Mouse (Mus musculus) myocyte (in vitro differentiated cells): Measurements from ENCODE around the gene Pdrg1.

Source experiments
- CEBPB ChIP-seq: IDR thresholded peaks from 2 replicates; pipeline ENCODE4 v1.6.1; 2011; ENCODE audit warnings: mild to moderate bottlenecking, moderate library complexity; ENCODE audit not compliant: poor library complexity, insufficient read depth, severe bottlenecking
- E2F4 ChIP-seq: IDR thresholded peaks from one replicate; pipeline ENCODE4 v1.6.1; 2011; ENCODE audit warnings: mild to moderate bottlenecking, control low read depth, moderate library complexity; ENCODE audit not compliant: insufficient read depth
- MAX ChIP-seq: IDR thresholded peaks from one replicate; pipeline ENCODE4 v1.6.1; 2011; ENCODE audit warnings: low read depth, mild to moderate bottlenecking, control low read depth
- MYOD1 ChIP-seq, 3 experiments: IDR thresholded peaks; one replicate each; pipeline ENCODE4 v1.6.1; 2011; ENCODE audit warnings: control low read depth in 2 of 3, low read depth in 2 of 3, mild to moderate bottlenecking in 2 of 3, moderate library complexity in 1 of 3; ENCODE audit not compliant: insufficient read length in 2 of 3, control insufficient read depth in 1 of 3
- MYOG ChIP-seq, 3 experiments: IDR thresholded peaks; one replicate each; pipeline ENCODE4 v1.6.1; 2011; ENCODE audit warnings: control low read depth in 2 of 3, low read depth in 2 of 3, mild to moderate bottlenecking in 2 of 3; ENCODE audit not compliant: insufficient read length in 2 of 3, control insufficient read depth in 1 of 3, insufficient read depth in 1 of 3
- POLR2A ChIP-seq: IDR thresholded peaks from one replicate; pipeline ENCODE4 v1.6.1; 2011; ENCODE audit warnings: low read depth, mild to moderate bottlenecking, control low read depth, moderate library complexity; ENCODE audit not compliant: insufficient read length
- POLR2AphosphoS2 ChIP-seq: IDR thresholded peaks from one replicate; pipeline ENCODE4 v1.6.1; 2011; ENCODE audit warnings: low read depth, control low read depth; ENCODE audit not compliant: insufficient read length
- TCF12 ChIP-seq: IDR thresholded peaks from one replicate; pipeline ENCODE4 v1.6.1; 2011; ENCODE audit warnings: mild to moderate bottlenecking, control low read depth; ENCODE audit not compliant: poor library complexity, insufficient read depth, severe bottlenecking
- TCF3 ChIP-seq: IDR thresholded peaks from one replicate; pipeline ENCODE4 v1.6.1; 2011; ENCODE audit warnings: low read depth, control low read depth; ENCODE audit not compliant: insufficient read length
- USF1 ChIP-seq: IDR thresholded peaks from one replicate; pipeline ENCODE4 v1.6.1; 2011; ENCODE audit warnings: low read depth, mild to moderate bottlenecking, control low read depth, moderate library complexity

GRCm38 (mm10) chr2:152976991-152977390 lies 38.2 kb downstream of the Pdrg1 start:
- TF ChIP-seq POLR2A (no peak), E2F4 (no peak), MYOG (IDR thresholded peaks at IDR 0.05; ENCODE audit: control insufficient read depth in 1 of 3, insufficient read depth in 1 of 3, insufficient read length in 2 of 3, low read depth in 2 of 3) (no peak), POLR2AphosphoS2 (no peak), MAX (no peak), USF1 (no peak), MYOD1 (IDR thresholded peaks at IDR 0.05; ENCODE audit: control insufficient read depth in 1 of 3, insufficient read length in 2 of 3, low read depth in 2 of 3) (no peak), TCF3 (no peak), TCF12 (no peak), CEBPB (no peak)
